Mouse (Mus musculus): ENCODE measurements at regions not wholly inside any gene's neighbourhood (a gene's known extent, or its start where the extent isn't known, plus 50 kb on each side); places are given as distances from the start of the nearest gene placed in this dataset.

- no peak for TF ChIP-seq CTCF (IDR thresholded peaks at IDR 0.05; ENCODE audit: insufficient read depth, low read length)
- TF ChIP-seq POLR2A (IDR thresholded peaks at IDR 0.05; ENCODE audit: borderline replicate concordance, extremely low read depth, low read depth, low read length): no peak
These were observed 500.9 kb upstream of the Nox3 start for GRCm38 (mm10) chr17:4196793-4197448.
